ENCODE assay signal across 38 mouse cellular contexts in genomic region chr9:98791709-98792108, GRCm38 (mm10). TPM values are rescaled to one million over a fixed set of nuclear protein-coding genes. Genes with fewer than 3 reads are reported as not detected.
"Had no signal": no experiment of that assay in that cellular context is flagged by ENCODE, and none has a peak within 500 bp of the region (broad histone marks: within the 10 kb centered on the region; RNA-seq: fewer than 3 reads in every experiment).

No protein-coding gene starts in this region.

- H3K9me3 ChIP-seq: heart, embryonic 10.5 days; heart, embryonic 12.5 days; hindbrain, embryonic 12.5 days; intestine, embryonic 15.5 days; limb, embryonic 10.5 days; limb, embryonic 12.5 days had no signal

- H3K36me3 ChIP-seq: heart, embryonic 10.5 days; heart, embryonic 12.5 days; hindbrain, embryonic 10.5 days; hindbrain, embryonic 12.5 days; intestine, embryonic 15.5 days; limb, embryonic 10.5 days; limb, embryonic 12.5 days had no signal

- H3K27me3 ChIP-seq: heart, embryonic 12.5 days; hindbrain, embryonic 12.5 days; intestine, embryonic 15.5 days; limb, embryonic 12.5 days had no signal

- H3K27ac ChIP-seq: gastrocnemius, adult 2 months; heart, embryonic 10.5 days; hindbrain, embryonic 10.5 days; hindbrain, embryonic 12.5 days; hindbrain, embryonic 14.5 days; intestine, embryonic 15.5 days; layer of hippocampus, adult 2 months; left cerebral cortex, adult 2 months; limb, embryonic 10.5 days; limb, embryonic 12.5 days had no signal

- DNase-seq: gastrocnemius, adult 2 months; gastrocnemius, postnatal 10 days; gastrocnemius, postnatal 25 days; heart, adult 18-20 months; heart, postnatal 10 days; heart, postnatal 4 days; kidney, adult 11 months; kidney, adult 2 months; kidney, postnatal 10 days; kidney, postnatal 25 days; kidney, postnatal 4 days; liver had no signal

- H3K4me1 ChIP-seq: heart, embryonic 10.5 days; heart, embryonic 12.5 days; hindbrain, embryonic 10.5 days; hindbrain, embryonic 12.5 days; intestine, embryonic 15.5 days; limb, embryonic 10.5 days; limb, embryonic 12.5 days had no signal

- H3K4me3 ChIP-seq: gastrocnemius, adult 2 months; heart, embryonic 10.5 days; heart, embryonic 12.5 days; hindbrain, embryonic 10.5 days; hindbrain, embryonic 12.5 days; intestine, embryonic 15.5 days; layer of hippocampus, adult 2 months; left cerebral cortex, adult 2 months; limb, embryonic 10.5 days; limb, embryonic 12.5 days had no signal

- H3K9ac ChIP-seq: heart, embryonic 12.5 days; hindbrain, embryonic 12.5 days; hindbrain, embryonic 14.5 days; intestine, embryonic 15.5 days; limb, embryonic 12.5 days had no signal

- H3K4me2 ChIP-seq: heart, embryonic 12.5 days; hindbrain, embryonic 12.5 days; hindbrain, embryonic 14.5 days; intestine, embryonic 15.5 days; limb, embryonic 12.5 days had no signal

- ATAC-seq: hindbrain, embryonic 16.5 days; inflammation-experienced regulatory T-cells, adult 6 months; intestine, embryonic 15.5 days had no signal

RNA-seq across cellular contexts. Expression of gene Prr23a1, which starts 50.6 kb away (rescaled TPM):
- total RNA-seq: gastrocnemius, adult 2 months; gastrocnemius, postnatal 10 days; gastrocnemius, postnatal 25 days; gastrocnemius, postnatal 4 days; granulocyte monocyte progenitor cell, adult 5-6 weeks; heart, adult 18-20 months; heart, adult 8-10 months; heart, postnatal 10 days; heart, postnatal 25 days; heart, postnatal 4 days; layer of hippocampus, adult 2 months; layer of hippocampus, postnatal 10 days; layer of hippocampus, postnatal 25 days; left cerebral cortex, adult 2 months; left cerebral cortex, postnatal 14 days; left cerebral cortex, postnatal 36 days had no signal
- polyA plus RNA-seq: frontal cortex, adult 2 months; heart, embryonic 10.5 days; heart, embryonic 12.5 days; heart, embryonic 14.5 days; heart, embryonic 16.5 days; hindbrain, embryonic 10.5 days; hindbrain, embryonic 12.5 days; inflammation-experienced regulatory T-cells, adult 6 months; intestine, embryonic 15.5 days; kidney, adult 2 months; kidney, embryonic 14.5 days; kidney, embryonic 16.5 days; limb, embryonic 10.5 days; limb, embryonic 12.5 days; limb, embryonic 14.5 days had no signal
